Mouse (Mus musculus) brain, embryonic 14.5 days (tissue): ENCODE results near the gene Chst12.

Source experiments
- CTCF ChIP-seq: fragments of 200-500 bp; IDR thresholded peaks from 2 replicates; pipeline ENCODE4 v1.5.1; 2012; ENCODE audit warnings: inconsistent platforms, mild to moderate bottlenecking, moderate library complexity, borderline replicate concordance; ENCODE audit not compliant: insufficient read depth, insufficient read length; ENCODE audit errors: extremely low read depth
- POLR2A ChIP-seq: fragments of 200-500 bp; IDR thresholded peaks from 2 replicates; pipeline ENCODE4 v1.6.1; 2012; ENCODE audit warnings: mild to moderate bottlenecking, inconsistent platforms, borderline replicate concordance; ENCODE audit not compliant: poor library complexity, insufficient read depth, insufficient read length, severe bottlenecking; ENCODE audit errors: extremely low read depth

GRCm38 (mm10) chr5:140517159-140517920 lies 12.0 kb downstream of the Chst12 start:
- TF ChIP-seq POLR2A (no peak), CTCF (no peak)
